Mouse (Mus musculus): ENCODE measurements around the gene Lrp5.

DNA sequence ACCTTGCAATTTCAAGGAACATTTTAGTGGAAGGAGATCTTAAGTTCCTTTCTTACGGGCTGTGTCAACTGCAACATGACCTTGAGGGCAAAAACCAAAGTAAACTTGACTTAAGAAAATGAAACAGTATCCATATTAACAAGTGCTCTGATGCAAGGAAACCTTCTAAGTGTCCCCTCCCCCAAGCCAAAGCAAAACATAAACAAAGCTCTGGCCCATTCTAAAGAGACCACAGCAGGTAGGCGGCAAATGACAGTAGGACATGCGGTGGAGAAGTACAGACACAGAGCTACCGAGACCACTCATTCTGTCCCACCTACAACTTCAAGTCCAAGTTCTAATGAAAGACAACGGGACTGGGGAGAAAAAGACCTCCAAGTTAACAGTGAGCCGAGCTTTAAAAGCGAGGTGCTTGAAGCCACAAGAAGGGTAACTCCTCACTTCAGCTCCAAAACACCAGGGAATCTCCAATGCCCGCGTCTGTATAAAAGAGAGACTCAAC, 111.7 kb downstream of the Lrp5 start:
- no peak for TF ChIP-seq CTCF (IDR thresholded peaks at IDR 0.05; ENCODE audit: low read depth, low read length)
- no peak for TF ChIP-seq POLR2A (IDR thresholded peaks at IDR 0.05; ENCODE audit: borderline replicate concordance, low read depth, low read length)
